Mouse (Mus musculus) hindbrain, embryonic 14.5 days (tissue): ENCODE data around the gene Tspan3. TPM values are rescaled to one million over a fixed set of nuclear protein-coding genes. Genes with fewer than 3 reads are reported as not detected.

ENCODE experiments used
- ATAC-seq: fragments of 200-750 bp; cut with Nextera tagmentation; 2 replicates; pipeline ENCODE4 v1.8.0; 2017; ENCODE audit warnings: moderate number of reproducible peaks, mild to moderate bottlenecking, moderate TSS enrichment, moderate library complexity; ENCODE audit not compliant: low FRiP score
- DNase-seq: peaks from one replicate; pipeline ENCODE4 v3.0.0-alpha.2; 2015; ENCODE audit warnings: low spot score
- H3K27ac ChIP-seq: fragments of 300-500 bp; sonication (generic); 2 replicates; pipeline ENCODE4 v1.5.1; 2014; ENCODE audit warnings: mild to moderate bottlenecking, moderate library complexity
- H3K27me3 ChIP-seq: fragments of 300-500 bp; sonication (generic); 2 replicates; pipeline ENCODE4 v1.6.1; 2014; ENCODE audit warnings: mild to moderate bottlenecking, low read length, mixed read lengths; ENCODE audit not compliant: control insufficient read depth, insufficient read depth
- H3K36me3 ChIP-seq: fragments of 300-500 bp; sonication (generic); replicated peaks from 2 replicates; pipeline ENCODE4 v1.6.1; 2014; ENCODE audit not compliant: control insufficient read depth, insufficient read depth
- H3K4me1 ChIP-seq: fragments of 300-500 bp; sonication (generic); replicated peaks from 2 replicates; pipeline ENCODE4 v1.6.1; 2014; ENCODE audit warnings: antibody characterized with exemption, low read length, mixed read lengths; ENCODE audit not compliant: control insufficient read depth, insufficient read depth
- H3K4me2 ChIP-seq: fragments of 300-500 bp; sonication (generic); replicated peaks from 2 replicates; pipeline ENCODE4 v1.6.1; 2014; ENCODE audit warnings: mild to moderate bottlenecking, moderate library complexity
- H3K4me3 ChIP-seq: fragments of 300-500 bp; sonication (generic); replicated peaks from 2 replicates; pipeline ENCODE4 v1.5.1; 2014; ENCODE audit warnings: mild to moderate bottlenecking, low read length
- H3K9ac ChIP-seq: fragments of 300-500 bp; sonication (generic); 2 replicates; pipeline ENCODE4 v1.6.1; 2014
- H3K9me3 ChIP-seq: fragments of 300-500 bp; sonication (generic); 2 replicates; pipeline ENCODE4 v1.6.1; 2016; ENCODE audit warnings: low read length; ENCODE audit not compliant: control insufficient read depth
- WGBS: fragments of 180-500 bp; shearing (Covaris S2); extraction: QIAGEN DNeasy Blood & Tissue Kit; methylation state at CpG from one replicate; pipeline ENCODE4 v1.1.7; 2014; 5-methylcytosine and 5-hydroxymethylcytosine counted together
- polyA plus RNA-seq: library from polyadenylated mRNA; unstranded; fragments of >200 nt; fragmentation: Nextera tagmentation; extraction: Ambion mirVana; gene quantifications from 2 replicates; pipeline ENCODE4 v1.2.1, GENCODE M21; 2014

Tspan3 gene
- polyA plus RNA-seq, 1 experiment from 2014 or later = 605 TPM

- no peaks in the 10 kb centered on the region for H3K36me3 ChIP-seq
- no peak overlapping the region for H3K4me2 ChIP-seq
- H3K9me3 ChIP-seq = no peaks in the 10 kb centered on the region
- H3K27me3 ChIP-seq = no peaks in the 10 kb centered on the region
- no peak overlapping the region for H3K27ac ChIP-seq
- H3K9ac ChIP-seq = no peak overlapping the region
- no peak for DNase-seq
- H3K4me3 ChIP-seq = no peak overlapping the region
- peaks cover 6% of the 10 kb centered on the region for H3K4me1 ChIP-seq
- ATAC-seq = no peak
- WGBS = 91% methylated on average over 4 of the region's 4 CpGs
These were observed 31.6 kb upstream of the Tspan3 start for GRCm38 (mm10) chr9:56196921-56197320.

GRCm38 (mm10) chr9:56195193-56195592, 29.9 kb upstream of the Tspan3 start:
- 34% methylated on average over 3 of the region's 3 CpGs for WGBS

DNA sequence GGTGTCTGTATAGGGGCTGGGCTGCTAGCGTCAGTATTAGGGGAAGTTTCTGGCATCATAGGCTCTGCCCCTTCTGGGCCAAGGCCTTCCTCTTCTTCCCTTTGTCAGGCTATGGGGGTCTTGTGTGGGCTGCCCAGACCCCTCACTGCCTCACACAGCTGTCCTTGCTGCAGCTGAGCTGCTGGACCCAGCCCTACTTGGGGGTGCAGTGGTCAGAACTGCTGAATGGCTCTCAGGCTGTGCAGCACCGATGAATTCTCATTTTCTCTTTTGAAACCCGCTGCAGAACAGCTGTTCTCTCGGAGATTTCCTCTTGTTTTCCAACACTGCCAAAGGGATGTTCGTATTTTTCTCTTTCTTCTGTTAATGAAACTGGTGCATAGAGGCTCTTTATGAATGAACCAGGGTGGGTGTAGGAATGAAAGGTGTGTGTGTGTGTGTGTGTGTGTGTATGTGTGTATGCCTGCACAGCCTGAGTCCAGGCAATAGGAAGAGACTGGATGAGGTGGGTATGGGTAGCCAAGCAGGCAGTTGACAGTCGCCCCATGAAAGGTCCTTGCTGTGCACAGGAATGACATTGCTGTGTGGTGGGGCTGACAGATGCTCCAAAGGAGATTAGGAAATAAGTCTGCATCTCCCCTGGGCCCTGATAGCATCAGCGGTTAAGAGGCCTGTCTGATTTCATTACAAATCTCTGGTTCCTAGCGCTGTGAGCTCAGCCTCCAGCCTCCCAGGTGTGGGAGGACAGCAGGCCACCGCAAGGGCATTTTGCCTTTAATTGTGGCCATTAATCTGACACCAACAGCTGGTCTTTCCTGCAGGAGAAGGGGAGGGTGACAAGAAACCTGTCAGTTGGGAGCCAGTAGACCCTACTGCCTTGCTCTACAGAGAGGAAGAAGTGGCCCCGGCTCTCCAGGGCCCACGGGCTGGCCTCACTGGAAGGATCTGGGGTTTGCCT, 26.5 kb upstream of the Tspan3 start:
- no peaks in the 10 kb centered on the region for H3K27me3 ChIP-seq
- 44% methylated on average over 11 of the region's 11 CpGs for WGBS
- peak; percentile 49 for ATAC-seq
- no peak overlapping the region for H3K4me3 ChIP-seq
- no peaks in the 10 kb centered on the region for H3K36me3 ChIP-seq
- DNase-seq = peak; percentile 65
- H3K4me2 ChIP-seq = no peak overlapping the region
- no peaks in the 10 kb centered on the region for H3K9me3 ChIP-seq
- peaks cover 13% of the 10 kb centered on the region for H3K4me1 ChIP-seq
- peak overlapping the region; percentile 22; the same call in 1 of the 2 replicates for H3K9ac ChIP-seq
- peak overlapping the region; percentile 72 for H3K27ac ChIP-seq

More at GRCm38 (mm10) chr9:56195193-56195592, 29.9 kb upstream of the Tspan3 start:
- no peaks in the 10 kb centered on the region for H3K36me3 ChIP-seq
- H3K27ac ChIP-seq = no peak overlapping the region
- no peak overlapping the region for H3K4me2 ChIP-seq
- H3K9ac ChIP-seq = no peak overlapping the region
- no peaks in the 10 kb centered on the region for H3K27me3 ChIP-seq
- no peaks in the 10 kb centered on the region for H3K9me3 ChIP-seq
- no peak for ATAC-seq
- DNase-seq = no peak
- no peak overlapping the region for H3K4me3 ChIP-seq
- peaks cover 13% of the 10 kb centered on the region for H3K4me1 ChIP-seq

- Histone ChIP-seq H3K27me3 (no peaks in the 10 kb centered on the region), H3K9ac (no peak overlapping the region), H3K27ac (no peak overlapping the region), H3K9me3 (no peaks in the 10 kb centered on the region), H3K4me1 (peaks cover 7% of the 10 kb centered on the region), H3K36me3 (no peaks in the 10 kb centered on the region), H3K4me2 (no peak overlapping the region), H3K4me3 (no peak overlapping the region)
- ATAC-seq (peak; percentile 14; the same call in 1 of the 2 replicates), DNase-seq (no peak)
- WGBS = 18% methylated on average over 8 of the region's 8 CpGs
These were observed 15.0 kb upstream of the Tspan3 start for GRCm38 (mm10) chr9:56180118-56180781.

GRCm38 (mm10) chr9:56179416-56180117, 14.3 kb upstream of the Tspan3 start:
- H3K4me2 ChIP-seq = no peak overlapping the region
- ATAC-seq = no peak
- no peak overlapping the region for H3K9ac ChIP-seq
- H3K4me1 ChIP-seq = peaks cover 7% of the 10 kb centered on the region
- DNase-seq = no peak
- no peaks in the 10 kb centered on the region for H3K36me3 ChIP-seq
- no peaks in the 10 kb centered on the region for H3K9me3 ChIP-seq
- no peak overlapping the region for H3K4me3 ChIP-seq
- 76% methylated on average over 6 of the region's 6 CpGs for WGBS
- no peak overlapping the region for H3K27ac ChIP-seq
- no peaks in the 10 kb centered on the region for H3K27me3 ChIP-seq

- no peak overlapping the region for H3K9ac ChIP-seq
- H3K4me2 ChIP-seq = no peak overlapping the region
- H3K27me3 ChIP-seq = no peaks in the 10 kb centered on the region
- ATAC-seq (no peak), DNase-seq (no peak)
- no peaks in the 10 kb centered on the region for H3K36me3 ChIP-seq
- H3K9me3 ChIP-seq = no peaks in the 10 kb centered on the region
- no peak overlapping the region for H3K27ac ChIP-seq
- H3K4me3 ChIP-seq = no peak overlapping the region
- peaks cover 7% of the 10 kb centered on the region for H3K4me1 ChIP-seq
- WGBS = 68% methylated on average over 4 of the region's 4 CpGs
These were observed 12.1 kb upstream of the Tspan3 start for GRCm38 (mm10) chr9:56177354-56177753.

- WGBS = 89% methylated on average over 3 of the region's 3 CpGs
These were observed 10.0 kb upstream of the Tspan3 start for GRCm38 (mm10) chr9:56175316-56175715.

DNA sequence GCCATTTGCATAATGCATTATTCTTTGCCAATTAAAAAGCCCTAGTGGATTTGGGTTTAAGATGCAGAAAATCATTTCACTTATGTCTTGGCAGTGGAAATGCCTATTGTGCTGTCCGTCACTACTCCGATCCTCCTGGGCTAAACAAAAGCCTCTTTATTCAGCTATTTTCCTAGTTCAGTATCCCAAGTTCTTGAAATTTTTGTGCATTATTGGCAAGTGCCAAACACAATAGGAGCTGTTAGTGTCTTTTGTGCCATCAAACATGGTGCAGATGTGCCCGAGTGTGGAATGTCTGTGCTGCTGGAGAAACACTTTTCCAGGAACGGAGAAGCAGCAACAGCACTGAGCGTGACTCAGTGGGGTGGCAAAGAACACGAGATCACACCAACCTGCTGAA, 2.4 kb upstream of the Tspan3 start:
- no peak overlapping the region for H3K9ac ChIP-seq
- H3K27ac ChIP-seq = no peak overlapping the region
- no peaks in the 10 kb centered on the region for H3K27me3 ChIP-seq
- 12% methylated on average over 6 of the region's 6 CpGs for WGBS
- no peak overlapping the region for H3K4me3 ChIP-seq
- no peak overlapping the region for H3K4me2 ChIP-seq
- ATAC-seq (no peak), DNase-seq (no peak)
- no peaks in the 10 kb centered on the region for H3K36me3 ChIP-seq
- H3K9me3 ChIP-seq = no peaks in the 10 kb centered on the region
- H3K4me1 ChIP-seq = peaks cover 9% of the 10 kb centered on the region; the same call in 1 of the 2 replicates

More at GRCm38 (mm10) chr9:56175316-56175715, 10.0 kb upstream of the Tspan3 start:
- H3K9me3 ChIP-seq = no peaks in the 10 kb centered on the region
- H3K27ac ChIP-seq = no peak overlapping the region
- peaks cover 3% of the 10 kb centered on the region for H3K4me1 ChIP-seq
- H3K4me2 ChIP-seq = no peak overlapping the region
- no peaks in the 10 kb centered on the region for H3K27me3 ChIP-seq
- DNase-seq (no peak), ATAC-seq (no peak)
- H3K9ac ChIP-seq = no peak overlapping the region
- no peak overlapping the region for H3K4me3 ChIP-seq
- no peaks in the 10 kb centered on the region for H3K36me3 ChIP-seq

- WGBS = 65% methylated on average over 5 of the region's 5 CpGs
- no peaks in the 10 kb centered on the region for H3K36me3 ChIP-seq
- no peaks in the 10 kb centered on the region for H3K27me3 ChIP-seq
- H3K9ac ChIP-seq = no peak overlapping the region
- no peak for DNase-seq
- H3K27ac ChIP-seq = no peak overlapping the region
- no peak for ATAC-seq
- H3K4me1 ChIP-seq = peaks cover 16% of the 10 kb centered on the region
- no peak overlapping the region for H3K4me2 ChIP-seq
- H3K9me3 ChIP-seq = no peaks in the 10 kb centered on the region
- H3K4me3 ChIP-seq = no peak overlapping the region
These were observed 884 bp upstream of the Tspan3 start for GRCm38 (mm10) chr9:56166161-56166560.
